9 mouse cellular contexts compared by ENCODE assay signal in genomic region chr11:103232966-103233365, GRCm38 (mm10). TPM values are rescaled to one million over a fixed set of nuclear protein-coding genes. Genes with fewer than 3 reads are reported as not detected.
A peak's percentile ranks its signal among the peaks of the same experiment; 100 is the strongest.
DNase-seq lines count a peak whose midpoint lies in the region; ATAC-seq lines count a peak whose summit lies in the region.
"Had no signal": no experiment of that assay in that cellular context is flagged by ENCODE, and none has a peak within 500 bp of the region (broad histone marks: within the 10 kb centered on the region; RNA-seq: fewer than 3 reads in every experiment).

No protein-coding gene starts in this region.

- H3K9me3 ChIP-seq in kidney, embryonic 15.5 days (replicated peaks), result no peaks in the 10 kb centered on the region
- H3K9me3 ChIP-seq in embryonic facial prominence, embryonic 10.5 days, result no peaks in the 10 kb centered on the region
- H3K9me3 ChIP-seq in limb, embryonic 10.5 days (replicated peaks), result no peaks in the 10 kb centered on the region
- H3K9me3 ChIP-seq: embryonic facial prominence, embryonic 15.5 days had no signal

- WGBS in kidney, embryonic 15.5 days, result 45% methylated on average over 7 of the region's 7 CpGs
- WGBS in embryonic facial prominence, embryonic 10.5 days, result 27% methylated on average over 7 of the region's 7 CpGs
- 40% methylated on average over 7 of the region's 7 CpGs for WGBS in limb, embryonic 10.5 days

- no peak overlapping the region for H3K4me2 ChIP-seq in kidney, embryonic 15.5 days
- H3K4me2 ChIP-seq: embryonic facial prominence, embryonic 15.5 days had no signal

- H3K36me3 ChIP-seq in kidney, embryonic 15.5 days, result peaks cover 57% of the 10 kb centered on the region
- H3K36me3 ChIP-seq in embryonic facial prominence, embryonic 10.5 days (replicated peaks), result peaks cover 54% of the 10 kb centered on the region
- peaks cover 41% of the 10 kb centered on the region for H3K36me3 ChIP-seq in limb, embryonic 10.5 days

- H3K4me3 ChIP-seq in kidney, embryonic 15.5 days (replicated peaks), result no peak overlapping the region
- no peak overlapping the region for H3K4me3 ChIP-seq in embryonic facial prominence, embryonic 10.5 days
- no peak overlapping the region for H3K4me3 ChIP-seq in limb, embryonic 10.5 days
- H3K4me3 ChIP-seq: embryonic facial prominence, embryonic 15.5 days had no signal

- H3K9ac ChIP-seq in kidney, embryonic 15.5 days, result no peak overlapping the region
- H3K9ac ChIP-seq: embryonic facial prominence, embryonic 15.5 days had no signal

- H3K27me3 ChIP-seq in kidney, embryonic 15.5 days, result no peaks in the 10 kb centered on the region
- H3K27me3 ChIP-seq in embryonic facial prominence, embryonic 10.5 days (replicated peaks; ENCODE audit: low read depth, poor library complexity, severe bottlenecking), result no peaks in the 10 kb centered on the region
- no peaks in the 10 kb centered on the region for H3K27me3 ChIP-seq in limb, embryonic 10.5 days (ENCODE audit: low read depth, poor library complexity, severe bottlenecking)
- H3K27me3 ChIP-seq: embryonic facial prominence, embryonic 15.5 days had no signal

- peaks cover 9% of the 10 kb centered on the region for H3K4me1 ChIP-seq in kidney, embryonic 15.5 days
- H3K4me1 ChIP-seq in embryonic facial prominence, embryonic 10.5 days, result peaks cover 17% of the 10 kb centered on the region
- peaks cover 9% of the 10 kb centered on the region for H3K4me1 ChIP-seq in limb, embryonic 10.5 days

- ATAC-seq in kidney, embryonic 15.5 days (replicated peaks; ENCODE audit: low FRiP score), result no peak

- H3K27ac ChIP-seq in kidney, embryonic 15.5 days, result no peak overlapping the region
- 0 out of 2 replicates have a peak overlapping the region, but pooled peaks have one; percentile 35 for H3K27ac ChIP-seq in embryonic facial prominence, embryonic 10.5 days (replicated peaks)
- H3K27ac ChIP-seq in limb, embryonic 10.5 days, result no peak overlapping the region
- H3K27ac ChIP-seq: embryonic facial prominence, embryonic 15.5 days had no signal

- DNase-seq in kidney, adult 11 months, result peak; percentile 72
- DNase-seq in adrenal gland, adult 8-10 months, result peak; percentile 60
- peak; percentile 82 for DNase-seq in embryonic facial prominence, embryonic 10.5 days (ENCODE audit: low spot score)
- peak; percentile 35 for DNase-seq in hindlimb bud, embryonic 11.5 days (ENCODE audit: extremely low spot score, low read depth, low spot score)
- DNase-seq in limb, embryonic 10.5 days (ENCODE audit: low spot score), result peak; percentile 85
- peak; percentile 53 for DNase-seq in ovary, adult 18-20 months (ENCODE audit: low spot score)
- DNase-seq in thymus, postnatal 14 days, result peak; percentile 89

RNA-seq across cellular contexts. Expression of gene Spata32, which starts 14.7 kb away (rescaled TPM):
- polyA plus RNA-seq in kidney, embryonic 15.5 days (2015; fragmentation: Nextera tagmentation; extraction: Ambion mirVana), result not detected in 2 replicates
- not detected for total RNA-seq in adrenal gland, adult 8-10 months (2022)
- not detected in 2 replicates for polyA plus RNA-seq in embryonic facial prominence, embryonic 10.5 days (2016; fragmentation: Nextera tagmentation; extraction: Ambion mirVana)
- not detected in 2 replicates for polyA plus RNA-seq in limb, embryonic 10.5 days (2016; fragmentation: Nextera tagmentation; extraction: Ambion mirVana)
- polyA plus RNA-seq: embryonic facial prominence, embryonic 15.5 days had no signal

RNA-seq across cellular contexts. Expression of gene 1700023F06Rik, which starts 24.6 kb away (rescaled TPM):
- 0.19 and 0.42 TPM in 2 replicates for polyA plus RNA-seq in kidney, embryonic 15.5 days (2015; fragmentation: Nextera tagmentation; extraction: Ambion mirVana)
- total RNA-seq in adrenal gland, adult 8-10 months (2022), result under 1 TPM in 3 of 4 experiments, not detected in 1; 0.27 to 0.83 (median 0.66) TPM
- 0.47 and 0.49 TPM in 2 replicates for polyA plus RNA-seq in embryonic facial prominence, embryonic 10.5 days (2016; fragmentation: Nextera tagmentation; extraction: Ambion mirVana)
- polyA plus RNA-seq in limb, embryonic 10.5 days (2016; fragmentation: Nextera tagmentation; extraction: Ambion mirVana), result 0.29 and 0.30 TPM in 2 replicates

RNA-seq across cellular contexts. Expression of gene Map3k14, which starts 34.3 kb away (rescaled TPM):
- 4.3 and 4.9 TPM in 2 replicates for polyA plus RNA-seq in kidney, embryonic 15.5 days (2015; fragmentation: Nextera tagmentation; extraction: Ambion mirVana)
- total RNA-seq in adrenal gland, adult 8-10 months (2022), result 10 to 100 TPM in 1 of 4 experiments, 1 to 10 TPM in 3; 7.1 to 11.8 (median 9.0) TPM
- polyA plus RNA-seq in embryonic facial prominence, embryonic 10.5 days (2016; fragmentation: Nextera tagmentation; extraction: Ambion mirVana), result 3.1 and 3.2 TPM in 2 replicates
- polyA plus RNA-seq in limb, embryonic 10.5 days (2016; fragmentation: Nextera tagmentation; extraction: Ambion mirVana), result 2.8 TPM in 2 replicates

Comparison
In these comparisons a context has a peak if more than half of its experiments do, and no peak if none do; other contexts are left out.
1. DNase-seq: peak in every context shown above with its lines; median percentile 89 in thymus, postnatal 14 days; 85 in limb, embryonic 10.5 days; 82 in embryonic facial prominence, embryonic 10.5 days; 72 in kidney, adult 11 months; 60 in adrenal gland, adult 8-10 months; 53 in ovary, adult 18-20 months; 35 in hindlimb bud, embryonic 11.5 days.